Mouse (Mus musculus) thymus, postnatal 25 days (tissue): ENCODE data around the gene Cyp2d34.

Experiments used
- DNase-seq: peaks from one replicate; pipeline ENCODE4 v3.0.0; 2022

The Cyp2d34 gene

DNA sequence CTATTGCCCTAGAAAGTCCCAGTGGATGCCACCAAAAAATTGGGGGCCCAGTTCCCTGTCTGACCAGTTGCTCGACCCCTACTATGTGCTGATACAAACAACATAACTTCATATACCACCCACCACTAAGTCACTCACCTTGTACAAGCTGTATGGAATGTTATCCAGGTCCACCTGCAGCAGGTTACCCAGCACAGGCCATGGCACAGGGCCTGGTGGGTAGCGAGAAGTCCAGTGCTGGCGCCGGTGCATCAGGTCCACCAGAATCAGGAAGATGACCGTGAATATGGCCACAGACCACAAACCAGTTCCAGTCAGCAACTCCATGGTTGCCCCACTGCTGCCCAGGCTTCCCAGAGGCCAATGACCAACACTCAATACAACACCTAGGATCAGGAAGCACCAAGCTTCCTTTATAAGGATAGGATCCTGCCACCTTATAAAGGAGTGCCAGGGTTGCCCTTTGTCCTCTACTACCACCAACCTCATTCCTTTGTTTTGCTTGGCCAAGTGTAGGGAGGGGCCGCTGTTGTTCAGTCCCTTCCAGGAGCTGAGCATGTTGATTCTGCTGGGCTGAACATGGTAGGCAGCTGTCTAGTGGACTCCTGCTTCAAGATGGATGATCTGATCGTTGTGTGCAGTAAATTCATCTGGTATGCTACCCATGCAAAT, at the start of gene Cyp2d34:
TSS of gene Cyp2d34 (minus strand) at position 416 of the 672 bp plus-strand sequence.
- DNase-seq = no peak

DNA sequence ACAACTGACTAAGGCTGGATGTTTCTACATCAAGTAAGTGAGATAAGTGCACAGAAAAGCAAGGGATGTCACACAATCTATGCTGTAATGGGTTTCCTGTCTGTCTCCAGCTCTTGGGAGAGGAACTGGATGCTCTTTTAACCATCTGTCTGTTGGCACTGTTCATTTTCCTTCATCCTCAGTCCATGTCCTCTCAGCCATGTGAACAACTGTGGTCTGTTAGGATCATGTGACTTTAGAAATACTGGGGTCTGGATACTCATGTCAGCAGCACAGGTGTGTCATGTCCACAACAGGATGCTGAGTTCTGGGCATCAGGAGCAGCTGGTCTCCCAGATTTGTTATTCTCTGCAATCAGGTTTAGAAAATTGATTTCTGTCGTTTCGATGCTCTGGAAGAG, 35.6 kb upstream of the Cyp2d34 start:
- no peak for DNase-seq

- no peak for DNase-seq
Measured at GRCm38 (mm10) chr15:82644371-82644770, 23.6 kb upstream of the Cyp2d34 start.

- DNase-seq = no peak
Measured at GRCm38 (mm10) chr15:82643771-82644170, 23.0 kb upstream of the Cyp2d34 start.

DNA sequence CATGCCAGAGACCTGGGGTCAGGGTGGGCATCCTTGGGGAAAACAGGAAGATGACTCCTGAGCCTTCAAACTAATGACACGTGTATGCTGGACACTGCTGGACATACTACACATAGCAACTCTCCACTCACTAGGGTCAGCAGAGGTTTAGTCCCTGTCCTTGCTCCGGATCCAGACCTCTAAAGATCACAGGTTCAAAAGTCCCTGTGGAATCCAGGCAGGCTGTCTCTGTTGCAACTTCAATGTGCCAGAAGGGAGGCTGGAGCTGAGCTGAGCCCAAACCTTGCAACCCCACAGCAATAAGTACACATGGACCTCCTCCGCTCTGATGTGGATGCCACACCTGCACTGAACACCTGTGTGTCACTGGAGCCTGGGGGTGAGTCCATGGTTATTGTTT, 22.0 kb upstream of the Cyp2d34 start:
- no peak for DNase-seq

GRCm38 (mm10) chr15:82641921-82642320, 21.2 kb upstream of the Cyp2d34 start:
- no peak for DNase-seq

- no peak for DNase-seq
Measured at GRCm38 (mm10) chr15:82641390-82641789, 20.6 kb upstream of the Cyp2d34 start.

DNA sequence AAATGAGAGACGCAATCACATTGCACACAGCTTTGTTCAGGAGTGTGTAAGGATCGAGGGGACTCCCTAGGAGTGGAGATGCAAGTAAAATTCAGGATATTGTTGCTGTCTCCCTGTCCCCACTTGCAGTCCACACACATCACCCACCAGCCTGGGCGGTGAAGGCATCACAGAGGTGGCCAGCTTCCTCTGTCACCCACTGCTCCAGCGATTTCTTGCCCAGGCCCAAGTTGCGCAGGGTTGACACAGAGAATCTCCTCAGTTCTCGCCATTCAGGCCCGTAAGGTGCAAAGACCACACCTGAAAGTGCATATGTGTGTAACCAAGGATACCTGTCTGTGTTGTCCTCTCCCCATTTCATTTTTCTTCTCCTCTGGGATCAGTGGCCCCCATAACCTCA, 19.5 kb upstream of the Cyp2d34 start:
- no peak for DNase-seq

DNA sequence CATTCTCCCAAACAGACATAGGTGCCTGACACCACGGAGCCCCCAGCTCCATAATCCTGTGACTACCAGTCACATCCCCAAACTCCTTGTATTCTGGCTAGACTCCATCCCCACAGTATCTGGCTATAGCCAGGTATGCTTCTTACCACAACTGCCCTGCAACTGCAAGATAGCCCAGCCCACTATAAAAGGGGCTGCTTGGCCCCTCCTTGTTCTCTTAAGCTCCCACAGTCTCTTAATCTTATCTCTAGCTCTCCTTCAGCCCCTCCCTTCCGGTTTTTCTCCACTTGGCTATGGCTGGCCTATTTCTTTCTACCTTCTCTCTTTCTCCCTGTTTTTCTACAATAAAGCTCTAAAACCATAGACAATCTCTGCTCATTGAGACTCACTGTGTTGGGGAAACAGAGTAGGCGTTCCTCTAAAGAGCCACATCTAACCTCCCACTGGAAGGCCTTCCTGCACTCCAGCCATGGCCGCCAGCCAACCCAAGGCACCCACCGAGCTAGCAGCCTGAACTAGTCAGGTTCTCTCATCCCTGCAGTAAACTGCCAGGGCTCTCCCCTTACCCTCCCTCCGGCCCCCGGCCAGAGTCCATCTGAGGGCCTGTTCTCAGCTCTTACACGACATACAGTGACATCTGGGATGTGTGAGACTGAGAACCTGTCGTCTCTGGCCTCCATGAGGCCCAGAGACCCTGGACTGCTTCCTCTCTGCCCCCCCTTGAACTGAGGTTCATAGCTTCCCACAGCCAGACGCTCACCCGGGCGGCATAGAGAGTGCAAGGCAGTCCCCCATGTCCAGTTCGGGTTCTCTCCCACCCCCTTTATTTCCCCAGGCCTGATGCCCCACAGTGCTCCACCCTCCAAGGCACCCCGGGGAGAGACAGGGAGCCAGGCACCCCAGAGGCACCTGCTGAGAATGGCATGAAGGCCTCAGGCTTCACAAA, 16.7 kb upstream of the Cyp2d34 start:
- no peak for DNase-seq

DNA sequence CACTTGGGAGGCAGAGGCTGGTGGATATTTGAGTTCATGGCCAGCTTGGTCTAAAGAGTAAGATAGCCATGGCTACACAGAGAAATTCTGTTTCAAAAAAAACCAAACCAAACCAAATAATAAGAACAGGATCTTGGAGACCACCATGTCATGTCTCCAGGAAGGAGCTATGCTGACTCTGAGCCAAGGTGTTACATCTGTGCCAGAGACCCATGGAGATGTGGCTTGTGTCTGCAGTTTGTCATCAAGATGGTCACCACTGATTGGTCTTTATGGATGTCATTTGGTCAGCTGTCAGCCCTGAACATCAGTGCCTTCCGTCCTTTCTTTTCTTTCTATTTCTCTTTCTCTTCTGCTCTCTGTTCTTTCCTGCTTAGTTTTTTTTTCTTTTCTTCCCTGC, 14.2 kb upstream of the Cyp2d34 start:
- DNase-seq = no peak

DNA sequence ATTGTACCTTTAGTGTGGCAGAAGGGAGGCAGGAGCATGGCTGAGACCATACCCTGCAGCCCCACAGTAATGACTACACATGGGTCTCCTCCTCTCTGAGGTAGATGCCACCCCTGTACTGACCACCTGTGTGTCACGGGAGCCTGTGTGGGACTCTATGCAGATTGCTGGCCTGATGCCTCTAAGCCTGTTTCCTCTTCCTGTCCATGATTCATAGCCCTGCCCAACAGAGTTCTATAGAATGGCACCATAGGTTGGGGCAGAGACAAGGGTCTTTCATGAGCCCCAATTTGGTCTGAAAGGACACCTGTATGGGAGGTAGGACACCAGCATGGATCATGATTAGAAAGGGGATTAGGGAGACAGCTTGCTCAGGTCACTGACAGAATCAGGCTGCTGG, 1.2 kb upstream of the Cyp2d34 start:
- DNase-seq = no peak

- DNase-seq = no peak
Measured at GRCm38 (mm10) chr15:82618362-82619020, 2.3 kb downstream of the Cyp2d34 start.

- no peak for DNase-seq
Measured at GRCm38 (mm10) chr15:82582621-82583020, 38.1 kb downstream of the Cyp2d34 start.

DNA sequence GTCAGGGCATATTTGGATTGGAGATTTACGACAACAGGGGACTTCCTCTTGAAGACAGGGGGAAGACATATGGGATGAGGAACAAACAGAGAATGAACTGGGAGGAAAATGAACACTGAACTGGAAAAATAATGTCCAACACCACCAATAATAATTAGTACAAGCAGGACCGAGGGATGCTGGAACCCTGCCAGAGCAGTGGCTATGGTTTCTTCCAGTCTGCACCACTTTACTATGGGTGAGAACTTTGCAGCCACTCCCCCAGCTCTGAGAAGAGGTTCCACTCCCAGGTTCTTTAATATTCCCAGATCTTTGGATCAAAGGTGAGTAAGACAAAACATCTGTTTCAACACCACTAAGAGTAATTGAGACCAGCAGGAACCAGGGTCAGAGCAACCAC, 41.7 kb downstream of the Cyp2d34 start:
- no peak for DNase-seq

- DNase-seq = no peak
Measured at GRCm38 (mm10) chr15:82572856-82573255, 47.9 kb downstream of the Cyp2d34 start.
